Mouse (Mus musculus) brain, embryonic 14.5 days (tissue): ENCODE data around the gene Lrig1. TPM values are rescaled to one million over a fixed set of nuclear protein-coding genes. Genes with fewer than 3 reads are reported as not detected.

Experiments
- DNase-seq: peaks from one replicate; pipeline ENCODE4 v3.0.0-alpha.2; 2011; ENCODE audit warnings: low read depth
- CTCF ChIP-seq: fragments of 200-500 bp; IDR thresholded peaks from 2 replicates; pipeline ENCODE4 v1.5.1; 2012; ENCODE audit warnings: inconsistent platforms, mild to moderate bottlenecking, moderate library complexity, borderline replicate concordance; ENCODE audit not compliant: insufficient read depth, insufficient read length; ENCODE audit errors: extremely low read depth
- POLR2A ChIP-seq: fragments of 200-500 bp; IDR thresholded peaks from 2 replicates; pipeline ENCODE4 v1.6.1; 2012; ENCODE audit warnings: mild to moderate bottlenecking, inconsistent platforms, borderline replicate concordance; ENCODE audit not compliant: poor library complexity, insufficient read depth, insufficient read length, severe bottlenecking; ENCODE audit errors: extremely low read depth
- polyA plus RNA-seq: library from polyadenylated mRNA; depleted of rRNA; stranded (reverse); fragments of >200 nt; gene quantifications from 2 replicates; pipeline ENCODE4 v1.2.3, GENCODE M21; 2012

Gene Lrig1
- polyA plus RNA-seq, 1 experiment: 39.1 TPM

DNA sequence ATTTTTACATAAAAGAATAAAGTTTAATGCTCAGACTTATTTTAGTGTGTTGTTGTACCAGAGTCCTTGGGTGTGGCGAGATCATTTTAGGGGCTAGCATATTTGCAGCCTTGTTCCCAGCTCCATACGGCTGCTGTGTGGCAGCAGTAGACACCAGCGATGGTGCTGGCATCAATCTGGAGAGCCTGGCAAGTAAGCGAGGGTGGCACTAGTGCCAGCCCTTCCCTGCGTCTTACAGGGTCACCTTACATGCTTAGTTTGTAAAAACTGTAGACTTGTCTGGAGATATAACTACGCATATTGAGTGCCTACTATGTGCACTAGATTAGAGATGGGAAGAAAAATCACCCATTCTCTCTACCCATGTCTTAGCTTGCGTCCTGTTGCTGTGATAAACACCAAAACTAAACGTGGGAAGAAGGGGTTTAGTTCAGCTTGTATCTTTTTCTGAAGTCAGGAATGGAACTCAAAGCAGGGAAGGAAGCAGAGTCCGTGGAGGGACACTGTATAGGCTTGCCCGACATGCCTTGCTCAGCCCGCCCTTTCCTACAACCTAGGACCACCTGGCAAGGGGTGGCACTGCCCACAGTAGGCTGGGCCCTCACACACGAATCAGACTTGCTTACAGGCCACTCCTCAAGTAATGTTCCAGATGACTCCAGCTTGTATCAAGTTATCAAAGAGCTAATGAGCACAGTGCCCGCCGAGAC, 103.8 kb downstream of the Lrig1 start:
- DNase-seq: peak; percentile 25
- TF ChIP-seq POLR2A: no peak
- no peak for TF ChIP-seq CTCF

DNA sequence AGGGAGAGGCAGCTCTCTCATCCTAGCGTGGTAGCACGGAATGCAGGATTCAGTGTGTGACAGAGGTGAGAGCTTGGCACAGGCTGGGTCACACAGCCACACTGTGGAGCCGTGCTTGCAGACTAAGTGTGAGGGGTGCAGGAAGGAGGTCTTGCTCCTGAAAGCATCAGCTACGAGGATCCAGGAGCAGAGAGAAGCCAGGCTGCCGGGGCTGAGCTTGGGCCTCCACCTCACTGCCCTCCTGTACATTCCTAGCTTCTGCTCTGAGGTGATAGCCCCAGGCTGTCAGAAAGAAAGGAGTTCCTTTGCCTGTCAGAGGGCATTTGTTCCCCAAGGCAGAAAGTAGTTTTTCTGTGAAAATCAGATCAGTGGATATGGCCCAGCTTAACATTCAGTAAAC, 104.8 kb downstream of the Lrig1 start:
- DNase-seq: no peak
- TF ChIP-seq CTCF: no peak
- TF ChIP-seq POLR2A: no peak

DNA sequence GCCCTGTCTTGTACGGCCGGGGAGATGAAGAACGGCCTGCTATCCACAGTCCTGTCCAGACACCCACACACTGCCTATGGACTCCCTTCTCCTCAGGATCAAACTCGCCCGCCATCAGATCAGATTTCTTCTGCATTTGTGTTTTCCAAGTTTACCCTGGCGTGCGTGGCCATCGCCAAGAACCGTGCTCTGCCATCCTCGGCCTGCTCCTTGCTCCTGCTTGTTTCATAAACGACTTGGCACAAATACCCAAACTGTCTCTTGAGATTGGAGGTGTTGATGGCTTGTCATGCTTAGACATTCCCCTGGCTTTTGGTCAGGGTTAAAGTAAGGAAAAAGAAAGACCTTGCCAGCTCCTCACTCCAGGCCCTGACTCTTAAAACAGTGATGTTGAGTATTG, 105.2 kb downstream of the Lrig1 start:
- TF ChIP-seq POLR2A (no peak), CTCF (no peak)
- peak; percentile 47 for DNase-seq

DNA sequence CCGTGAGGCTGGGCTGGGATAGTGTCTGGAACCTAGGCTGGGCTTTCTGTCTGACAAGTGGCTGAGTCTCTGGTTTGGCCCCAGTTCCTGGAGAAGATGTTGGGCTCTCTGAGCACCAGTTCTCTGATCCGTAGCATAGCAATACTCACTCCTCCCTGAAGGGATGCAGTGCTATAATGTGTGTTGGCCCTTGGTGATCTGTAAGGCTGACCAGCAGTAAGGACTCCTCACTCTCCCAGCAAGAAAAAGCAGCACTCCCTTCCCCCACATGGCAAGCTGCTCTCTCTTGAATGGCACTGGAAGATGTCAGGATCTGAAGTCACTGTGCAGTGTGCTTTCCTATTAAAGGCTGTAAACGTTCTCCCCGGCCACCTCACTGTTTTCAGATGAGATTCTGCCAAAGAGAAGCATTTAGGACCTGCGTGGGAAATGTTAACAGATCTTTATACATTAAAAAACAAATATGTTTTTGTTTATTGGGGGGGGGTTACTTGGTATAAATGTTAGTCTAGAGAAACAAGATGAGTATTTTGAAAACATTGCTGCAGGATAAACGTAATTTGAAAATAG, 105.8 kb downstream of the Lrig1 start:
- no peak for TF ChIP-seq CTCF
- TF ChIP-seq POLR2A: no peak
- peak; percentile 26 for DNase-seq

DNA sequence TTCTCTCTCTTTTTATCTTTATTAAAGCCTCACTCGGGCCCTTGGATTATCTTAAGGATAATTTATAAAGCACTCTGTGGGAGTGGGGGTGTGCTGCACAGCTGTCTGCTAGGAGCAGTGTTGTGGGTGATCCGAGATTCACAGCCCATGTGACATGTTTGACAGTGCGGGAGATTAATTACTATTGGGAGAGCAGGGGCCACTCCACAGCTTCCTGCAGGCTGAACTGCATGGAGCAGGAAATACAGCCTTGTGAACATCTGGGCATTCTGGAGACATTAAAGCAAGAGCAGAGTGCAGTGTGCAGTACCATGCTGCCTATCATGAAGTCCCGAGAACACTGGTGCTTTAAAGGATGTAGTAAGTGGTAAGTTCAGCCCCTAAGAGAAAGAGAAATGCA, 107.2 kb downstream of the Lrig1 start:
- DNase-seq: peak; percentile 62
- TF ChIP-seq CTCF (no peak), POLR2A (no peak)

DNA sequence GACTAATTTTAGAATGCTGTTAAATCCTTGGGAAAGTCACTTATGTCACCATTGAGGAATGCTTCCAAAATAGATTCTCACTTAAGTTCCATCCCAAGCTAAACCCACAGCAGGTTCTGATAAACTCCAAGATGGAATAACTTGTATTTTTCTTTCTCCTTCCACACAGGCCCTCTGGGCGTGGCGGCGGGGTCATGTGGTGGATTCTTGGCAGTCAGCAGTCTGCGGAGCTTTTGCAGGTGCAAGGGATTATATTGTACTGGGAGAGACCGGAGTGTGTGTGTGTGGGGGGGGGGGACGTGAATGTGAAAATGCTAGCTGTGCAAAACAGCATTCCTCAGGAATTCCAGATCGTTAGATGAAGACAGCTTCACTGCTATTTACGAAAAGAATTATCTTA, 107.7 kb downstream of the Lrig1 start:
- peak; percentile 71 for DNase-seq
- no peak for TF ChIP-seq CTCF
- no peak for TF ChIP-seq POLR2A

DNA sequence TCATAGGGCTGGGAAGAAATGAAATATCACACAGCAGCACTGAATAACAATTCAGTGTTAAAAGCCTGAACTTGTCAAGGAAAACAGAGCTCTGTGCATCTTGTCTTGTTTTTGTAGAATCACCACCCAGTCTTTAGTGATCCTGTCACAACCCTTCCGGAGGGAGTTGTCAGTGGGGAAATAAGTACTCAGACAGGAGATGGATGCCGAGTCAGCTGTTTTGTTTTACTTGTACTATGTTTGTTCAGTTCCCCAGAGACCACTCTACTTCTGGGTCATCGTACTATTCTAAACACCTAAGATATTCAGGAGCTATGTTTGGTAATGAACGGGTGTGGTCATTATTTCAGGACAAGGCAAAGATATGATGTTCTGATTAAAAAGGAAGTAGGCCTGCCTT, 111.6 kb downstream of the Lrig1 start:
- DNase-seq: no peak
- TF ChIP-seq CTCF (no peak), POLR2A (no peak)

DNA sequence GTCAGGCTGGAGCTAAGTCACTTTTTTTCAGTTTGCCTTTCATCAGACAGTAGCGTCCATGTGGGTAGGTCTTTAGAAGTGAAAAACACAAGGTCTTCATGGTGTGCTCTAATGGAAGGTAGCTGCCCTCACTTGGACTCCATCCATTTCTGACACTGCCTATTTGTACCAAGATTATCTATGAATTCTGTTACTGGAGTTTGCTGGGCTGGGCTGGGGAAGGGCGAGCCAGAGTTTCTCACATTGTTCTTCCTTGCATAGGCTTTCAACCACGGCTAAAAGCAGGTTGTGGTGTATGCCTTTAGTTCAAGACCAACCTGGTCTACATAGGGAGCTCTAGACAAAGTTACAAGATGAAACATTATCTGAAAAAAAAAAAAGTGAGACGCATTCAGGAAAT, 115.0 kb downstream of the Lrig1 start:
- DNase-seq: no peak

DNA sequence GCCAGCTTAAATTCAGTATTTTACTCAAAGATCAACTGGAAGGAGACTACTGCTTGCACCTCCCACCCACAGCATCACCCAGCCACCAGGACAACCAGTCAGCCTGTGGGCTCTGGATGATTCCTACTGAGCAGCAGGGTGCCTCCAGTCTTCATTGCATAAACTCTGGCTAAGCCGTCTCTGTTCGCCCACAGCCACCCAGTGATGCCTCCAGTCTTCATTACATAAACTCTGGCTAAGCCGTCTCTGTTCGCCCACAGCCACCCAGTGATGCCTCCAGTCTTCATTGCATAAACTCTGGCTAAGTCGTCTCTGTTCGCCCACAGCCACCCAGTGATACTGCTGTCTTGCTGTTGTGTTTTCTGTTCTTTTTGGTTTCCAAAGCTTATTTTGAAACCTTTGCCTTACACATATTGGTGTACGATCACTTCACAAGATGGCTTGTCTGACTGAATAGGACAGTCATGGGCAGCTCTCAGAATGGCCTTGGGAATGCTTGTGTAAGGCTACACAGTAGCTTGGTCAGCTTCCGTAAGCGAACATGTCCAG, 115.7 kb downstream of the Lrig1 start:
- no peak for TF ChIP-seq POLR2A
- no peak for TF ChIP-seq CTCF
- DNase-seq: no peak

More for the DNA sequence above, 115.0 kb downstream of the Lrig1 start:
- TF ChIP-seq CTCF (no peak), POLR2A (no peak)

DNA sequence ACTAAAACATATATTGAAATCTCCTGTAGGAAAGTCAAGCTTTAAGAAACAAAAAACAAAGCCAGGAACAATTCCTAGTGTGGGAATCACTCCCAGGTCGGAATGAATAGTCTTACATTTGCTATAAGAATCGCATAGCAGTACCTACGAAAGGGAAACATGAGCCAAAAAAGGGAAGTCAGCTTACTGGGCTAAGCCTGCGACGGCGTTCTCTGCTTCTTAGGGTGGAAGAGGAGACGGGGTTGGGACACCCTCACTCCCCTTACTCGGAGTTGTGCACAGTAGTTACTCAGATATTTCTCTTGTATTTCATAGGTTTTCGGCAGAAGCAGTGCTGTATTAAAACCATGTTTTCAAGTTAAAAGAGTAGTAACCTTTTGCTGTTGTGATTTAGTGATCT, 117.9 kb downstream of the Lrig1 start:
- TF ChIP-seq CTCF: no peak
- TF ChIP-seq POLR2A: no peak

DNA sequence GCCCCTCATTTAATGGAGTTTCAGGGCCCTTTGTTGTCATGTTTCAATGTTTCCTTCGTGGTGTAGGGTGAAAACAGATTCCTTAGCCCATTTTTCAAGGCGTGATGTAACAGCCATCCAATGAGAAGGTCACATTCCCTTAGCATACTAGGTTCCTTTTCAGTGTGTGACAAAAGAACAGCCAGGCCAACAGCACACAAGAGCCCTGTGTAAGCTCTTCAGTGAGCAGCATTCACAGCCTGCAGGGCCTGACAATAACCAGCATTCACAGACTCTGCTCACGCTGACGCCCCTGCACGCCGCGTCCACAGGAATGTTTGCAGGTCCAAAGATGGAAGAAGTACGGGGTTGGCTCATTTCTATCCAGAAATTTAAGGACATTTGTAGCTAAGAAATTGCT, 122.0 kb downstream of the Lrig1 start:
- DNase-seq: peak; percentile 92
- no peak for TF ChIP-seq CTCF
- TF ChIP-seq POLR2A: no peak

More for the DNA sequence above, 117.9 kb downstream of the Lrig1 start:
- DNase-seq: no peak
